Mouse (Mus musculus) ES-Bruce4 (cell line): ENCODE measurements around the gene Kdm7a.

Experiments
- CTCF ChIP-seq: IDR thresholded peaks from one replicate; pipeline ENCODE4 v1.8.1; 2011; ENCODE audit warnings: low read depth, low read length
- POLR2A ChIP-seq: IDR thresholded peaks from one replicate; pipeline ENCODE4 v1.8.1; 2011; ENCODE audit warnings: low read length; ENCODE audit not compliant: insufficient read depth

GRCm38 (mm10) chr6:39112701-39113100 lies 93.9 kb downstream of the Kdm7a start:
- TF ChIP-seq CTCF (no peak), POLR2A (no peak)
